Mouse (Mus musculus) thymus, adult 2 months (tissue): Measurements from ENCODE around the gene Gp2.

Experiments
- CTCF ChIP-seq: fragments of 200-500 bp; IDR thresholded peaks from 2 replicates; pipeline ENCODE4 v1.5.1; 2012; ENCODE audit warnings: mild to moderate bottlenecking, control low read depth, low read length, moderate library complexity, borderline replicate concordance; ENCODE audit not compliant: control insufficient read depth, poor library complexity, insufficient read depth; ENCODE audit errors: extremely low read depth
- POLR2A ChIP-seq: fragments of 200-500 bp; IDR thresholded peaks from 2 replicates; pipeline ENCODE4 v1.6.1; 2012; ENCODE audit warnings: mild to moderate bottlenecking, low read length, control low read depth, moderate library complexity; ENCODE audit not compliant: control insufficient read depth, poor library complexity, insufficient read depth; ENCODE audit errors: extremely low read depth

GRCm38 (mm10) chr7:119459185-119459584 is at the start of gene Gp2:
- TF ChIP-seq CTCF (no peak), POLR2A (no peak)
